Mouse (Mus musculus) kidney, adult 18-20 months (tissue): ENCODE measurements around the gene Smim10l2a.

Experiments used
- DNase-seq: peaks from one replicate; pipeline ENCODE4 v3.0.0; 2021

The Smim10l2a gene

GRCm38 (mm10) chrX:56374431-56375128 lies at the start of gene Smim10l2a:
TSS of gene Smim10l2a (plus strand) at chrX:56374586.
- peak; percentile 62 for DNase-seq

GRCm38 (mm10) chrX:56332046-56332445 lies 42.3 kb upstream of the Smim10l2a start:
- no peak for DNase-seq

GRCm38 (mm10) chrX:56340305-56340704 lies 34.1 kb upstream of the Smim10l2a start:
- DNase-seq, result peak; percentile 19

GRCm38 (mm10) chrX:56342921-56343320 lies 31.5 kb upstream of the Smim10l2a start:
- no peak for DNase-seq

- peak; percentile 72 for DNase-seq
Measured at GRCm38 (mm10) chrX:56346176-56346931, 28.0 kb upstream of the Smim10l2a start, which contains the start of gene Zfp449. TSS of gene Zfp449 (plus strand) at chrX:56346400.

- DNase-seq, result peak; percentile 32
Measured at GRCm38 (mm10) chrX:56346932-56347253, 27.5 kb upstream of the Smim10l2a start.

GRCm38 (mm10) chrX:56380852-56381251 lies 6.5 kb downstream of the Smim10l2a start:
- no peak for DNase-seq

- no peak for DNase-seq
Measured at GRCm38 (mm10) chrX:56384142-56384541, 9.8 kb downstream of the Smim10l2a start.

GRCm38 (mm10) chrX:56404646-56405045 lies 30.3 kb downstream of the Smim10l2a start:
- DNase-seq, result no peak

GRCm38 (mm10) chrX:56405482-56405881 lies 31.1 kb downstream of the Smim10l2a start:
- no peak for DNase-seq

GRCm38 (mm10) chrX:56406128-56406527 lies 31.7 kb downstream of the Smim10l2a start:
- no peak for DNase-seq

GRCm38 (mm10) chrX:56416277-56416676 lies 41.9 kb downstream of the Smim10l2a start:
- no peak for DNase-seq

GRCm38 (mm10) chrX:56417541-56417940 lies 43.2 kb downstream of the Smim10l2a start:
- DNase-seq, result no peak
